Mouse (Mus musculus): ENCODE data around the gene Mindy4.

Gene Mindy4

GRCm38 (mm10) chr6:55299917-55300316 is 96.7 kb downstream of the Mindy4 start:
- no peak for DNase-seq (ENCODE audit: low read depth, low spot score)

- no peak for DNase-seq (ENCODE audit: low read depth, low spot score)
Measured at GRCm38 (mm10) chr6:55300704-55301103, 97.5 kb downstream of the Mindy4 start.

- DNase-seq (ENCODE audit: low read depth, low spot score) = no peak
Measured at GRCm38 (mm10) chr6:55310179-55310578, 107.0 kb downstream of the Mindy4 start.

GRCm38 (mm10) chr6:55311962-55312361 is 108.8 kb downstream of the Mindy4 start:
- no peak for DNase-seq (ENCODE audit: low read depth, low spot score)

GRCm38 (mm10) chr6:55313893-55314292 is 110.7 kb downstream of the Mindy4 start:
- no peak for DNase-seq (ENCODE audit: low read depth, low spot score)

- peak; percentile 84 for DNase-seq (ENCODE audit: low read depth, low spot score)
Measured at GRCm38 (mm10) chr6:55314628-55315027, 111.4 kb downstream of the Mindy4 start.

GRCm38 (mm10) chr6:55318597-55318996 is 115.4 kb downstream of the Mindy4 start:
- DNase-seq (ENCODE audit: low read depth, low spot score) = no peak

GRCm38 (mm10) chr6:55319585-55320551 is 116.7 kb downstream of the Mindy4 start:
- DNase-seq (ENCODE audit: low read depth, low spot score) = no peak

GRCm38 (mm10) chr6:55320894-55321293 is 117.7 kb downstream of the Mindy4 start:
- DNase-seq (ENCODE audit: low read depth, low spot score) = peak; percentile 14

- DNase-seq (ENCODE audit: low read depth, low spot score) = no peak
Measured at GRCm38 (mm10) chr6:55321518-55321917, 118.3 kb downstream of the Mindy4 start.

GRCm38 (mm10) chr6:55322980-55323379 is 119.8 kb downstream of the Mindy4 start:
- DNase-seq (ENCODE audit: low read depth, low spot score) = no peak

- no peak for DNase-seq (ENCODE audit: low read depth, low spot score)
Measured at GRCm38 (mm10) chr6:55323908-55324634, 120.9 kb downstream of the Mindy4 start.

GRCm38 (mm10) chr6:55324785-55325184 is 121.6 kb downstream of the Mindy4 start:
- no peak for DNase-seq (ENCODE audit: low read depth, low spot score)

- DNase-seq (ENCODE audit: low read depth, low spot score) = no peak
Measured at GRCm38 (mm10) chr6:55326299-55326698, 123.1 kb downstream of the Mindy4 start.

GRCm38 (mm10) chr6:55327326-55327725 is 124.1 kb downstream of the Mindy4 start:
- DNase-seq (ENCODE audit: low read depth, low spot score) = no peak

- DNase-seq (ENCODE audit: low read depth, low spot score) = no peak
Measured at GRCm38 (mm10) chr6:55328179-55328578, 125.0 kb downstream of the Mindy4 start.

- DNase-seq (ENCODE audit: low read depth, low spot score) = no peak
Measured at GRCm38 (mm10) chr6:55331315-55331714, 128.1 kb downstream of the Mindy4 start.

GRCm38 (mm10) chr6:55332100-55332772 is 129.1 kb downstream of the Mindy4 start:
- DNase-seq (ENCODE audit: low read depth, low spot score) = no peak

- DNase-seq (ENCODE audit: low read depth, low spot score) = peak; percentile 45
Measured at GRCm38 (mm10) chr6:55332773-55333109, 129.6 kb downstream of the Mindy4 start.

- peak; percentile 28 for DNase-seq (ENCODE audit: low read depth, low spot score)
Measured at GRCm38 (mm10) chr6:55335989-55336514, 132.9 kb downstream of the Mindy4 start, which contains the start of gene Aqp1. Aqp1 (plus strand) TSS chr6:55336432.

GRCm38 (mm10) chr6:55337242-55337641 is 134.1 kb downstream of the Mindy4 start:
- no peak for DNase-seq (ENCODE audit: low read depth, low spot score)

- no peak for DNase-seq (ENCODE audit: low read depth, low spot score)
Measured at GRCm38 (mm10) chr6:55338077-55338476, 134.9 kb downstream of the Mindy4 start.

Measured in brain, adult 2 months (tissue).